Mouse (Mus musculus): ENCODE results near the gene Tsga10.

DNA sequence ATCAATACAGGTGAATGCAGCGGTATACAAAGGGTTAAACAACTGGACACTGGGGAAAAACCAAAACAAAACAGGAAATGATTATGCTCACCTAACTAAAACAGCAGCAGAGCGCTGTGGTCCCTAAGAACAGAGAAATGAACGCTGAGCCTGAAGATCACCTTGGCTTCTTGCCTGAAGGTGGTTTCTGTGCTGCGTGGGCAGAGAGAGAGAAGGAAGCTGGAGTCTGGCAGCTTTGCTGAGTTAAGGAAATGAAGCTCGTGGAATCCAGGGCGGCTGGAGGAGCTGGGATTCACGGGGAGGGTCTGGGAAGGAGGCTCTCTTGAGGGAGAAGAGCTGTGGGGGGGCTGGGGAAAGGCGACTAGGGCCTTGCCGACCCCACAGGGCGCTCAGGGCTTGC, 138.2 kb downstream of the Tsga10 start:
- no peak for TF ChIP-seq CTCF (IDR thresholded peaks at IDR 0.05; ENCODE audit: low read depth)
- TF ChIP-seq EP300 (IDR thresholded peaks at IDR 0.05; ENCODE audit: low read depth): no peak
